Mouse (Mus musculus) ovary, adult 2 months (tissue): ENCODE data around the gene Olfr119. TPM values are rescaled to one million over a fixed set of nuclear protein-coding genes. Genes with fewer than 3 reads are reported as not detected.

ENCODE experiments used
- polyA plus RNA-seq: library from polyadenylated mRNA; depleted of rRNA; stranded (reverse); fragments of >200 nt; gene quantifications from 2 replicates; pipeline ENCODE4 v1.2.3, GENCODE M21; 2012; rRNA removed

The Olfr119 gene
- not detected in 2 replicates for polyA plus RNA-seq

GRCm38 (mm10) chr17:37696264-37696663, at the start of gene Olfr119:
Olfr119 (plus strand) TSS chr17:37696564.

DNA sequence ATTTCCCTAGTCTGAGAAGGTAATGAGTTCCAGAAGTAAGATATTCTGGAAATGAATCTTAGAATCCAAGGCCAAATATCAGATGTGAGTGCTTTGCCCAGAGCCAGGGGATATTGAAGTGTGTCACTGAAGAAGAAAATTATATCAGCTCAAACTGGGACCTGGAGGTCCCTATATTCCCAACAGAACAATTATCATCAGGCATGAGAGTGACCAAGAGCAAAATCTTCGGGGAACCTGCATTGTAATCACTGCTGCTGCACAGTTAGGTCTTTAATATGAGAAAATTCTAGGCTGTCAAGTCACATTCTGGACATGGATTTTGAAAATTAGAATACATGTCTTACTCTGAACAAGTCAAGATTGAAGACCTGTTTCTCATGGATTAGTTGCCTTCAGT, 32.7 kb upstream of the Olfr119 start, which contains the start of gene Olfr117:
Olfr117 (minus strand) TSS at position 101 of the 400 bp plus-strand sequence.

DNA sequence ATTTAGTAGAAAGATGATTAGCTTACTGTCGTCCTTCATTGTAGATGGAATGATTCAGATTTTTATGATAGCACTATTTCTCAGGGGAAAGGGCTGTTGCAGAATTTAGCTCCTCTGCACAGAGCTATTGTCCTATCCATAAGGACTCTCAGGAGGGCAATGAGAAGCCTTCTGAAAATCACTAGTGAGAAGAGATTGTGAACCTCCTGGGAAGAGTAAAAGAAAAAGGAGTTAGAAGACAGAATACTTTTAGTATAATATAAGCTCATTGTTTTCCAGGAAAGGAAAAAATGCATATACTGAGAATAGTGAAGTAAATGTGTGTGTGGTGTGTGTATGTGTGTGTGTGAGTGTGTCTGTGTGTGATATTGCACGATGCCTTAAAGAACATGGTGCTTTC, 29.7 kb upstream of the Olfr119 start, which contains the start of gene Olfr118:
Olfr118 (plus strand) TSS at position 301 of the 400 bp plus-strand sequence.

DNA sequence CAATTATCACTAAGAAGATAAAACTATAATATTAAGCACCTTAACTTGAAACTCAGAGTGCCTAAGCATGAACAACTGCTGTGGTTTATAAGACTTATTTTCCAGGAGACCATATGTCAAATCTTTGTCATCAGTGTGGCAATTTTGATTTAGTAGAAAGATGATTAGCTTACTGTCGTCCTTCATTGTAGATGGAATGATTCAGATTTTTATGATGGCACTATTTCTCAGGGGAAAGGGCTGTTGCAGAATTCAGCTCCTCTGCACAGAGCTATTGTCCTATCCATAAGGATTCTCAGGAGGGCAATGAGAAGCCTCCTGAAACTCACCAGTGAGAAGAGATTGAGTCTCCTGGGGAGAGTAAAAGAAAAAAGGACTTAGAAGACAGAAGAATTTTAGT, 25.1 kb downstream of the Olfr119 start, which contains the start of gene Olfr120:
Olfr120 (plus strand) TSS at position 301 of the 400 bp plus-strand sequence.

Other genes starting within 250 kb of the Olfr119 start
- not detected in 2 replicates for gene Olfr109, start 237.6 kb upstream of the Olfr119 start, polyA plus RNA-seq
- gene H2-M2, start 213.0 kb upstream of the Olfr119 start, polyA plus RNA-seq = 0.14 and 0.19 TPM in 2 replicates
- not detected in 2 replicates for gene Olfr110, start 204.1 kb upstream of the Olfr119 start, polyA plus RNA-seq
- not detected in 2 replicates for gene Olfr111, start 188.5 kb upstream of the Olfr119 start, polyA plus RNA-seq
- gene Olfr112, start 127.1 kb upstream of the Olfr119 start, polyA plus RNA-seq = not detected in 2 replicates
- gene Olfr113, start 118.9 kb upstream of the Olfr119 start, polyA plus RNA-seq = not detected in 2 replicates
- gene Olfr114, start 103.8 kb upstream of the Olfr119 start, polyA plus RNA-seq = not detected in 2 replicates
- not detected in 2 replicates for gene Olfr115, start 69.5 kb upstream of the Olfr119 start, polyA plus RNA-seq
- not detected in 2 replicates for gene Olfr116, start 69.4 kb upstream of the Olfr119 start, polyA plus RNA-seq
- not detected in 2 replicates for gene Olfr117, start 32.8 kb upstream of the Olfr119 start, polyA plus RNA-seq
- gene Olfr118, start 29.6 kb upstream of the Olfr119 start, polyA plus RNA-seq = not detected in 2 replicates
- not detected in 2 replicates for gene Olfr120, start 25.2 kb downstream of the Olfr119 start, polyA plus RNA-seq
- gene Olfr121, start 52.3 kb downstream of the Olfr119 start, polyA plus RNA-seq = not detected in 2 replicates
- not detected in 2 replicates for gene Olfr122, start 72.0 kb downstream of the Olfr119 start, polyA plus RNA-seq
- not detected in 2 replicates for gene Olfr123, start 97.0 kb downstream of the Olfr119 start, polyA plus RNA-seq
- not detected in 2 replicates for gene Olfr124, start 103.3 kb downstream of the Olfr119 start, polyA plus RNA-seq
- gene Olfr125, start 136.4 kb downstream of the Olfr119 start, polyA plus RNA-seq = not detected in 2 replicates
- gene Olfr126, start 150.9 kb downstream of the Olfr119 start, polyA plus RNA-seq = not detected in 2 replicates
- not detected in 2 replicates for gene Olfr127, start 203.9 kb downstream of the Olfr119 start, polyA plus RNA-seq
- gene Olfr128, start 224.0 kb downstream of the Olfr119 start, polyA plus RNA-seq = not detected in 2 replicates